Mouse (Mus musculus) urinary bladder, adult 2 months (tissue): ENCODE measurements at regions not wholly inside any gene's neighbourhood (a gene's known extent, or its start where the extent isn't known, plus 50 kb on each side); places are given as distances from the start of the nearest gene placed in this dataset.

ENCODE experiments used
- DNase-seq: peaks from one replicate; pipeline ENCODE4 v3.0.0; 2022; ENCODE audit warnings: low spot score

GRCm38 (mm10) chr14:24947084-24947483, 460.2 kb downstream of the Rps24 start:
- DNase-seq, result no peak

GRCm38 (mm10) chr14:24955891-24956410, 469.0 kb downstream of the Rps24 start:
- no peak for DNase-seq

DNA sequence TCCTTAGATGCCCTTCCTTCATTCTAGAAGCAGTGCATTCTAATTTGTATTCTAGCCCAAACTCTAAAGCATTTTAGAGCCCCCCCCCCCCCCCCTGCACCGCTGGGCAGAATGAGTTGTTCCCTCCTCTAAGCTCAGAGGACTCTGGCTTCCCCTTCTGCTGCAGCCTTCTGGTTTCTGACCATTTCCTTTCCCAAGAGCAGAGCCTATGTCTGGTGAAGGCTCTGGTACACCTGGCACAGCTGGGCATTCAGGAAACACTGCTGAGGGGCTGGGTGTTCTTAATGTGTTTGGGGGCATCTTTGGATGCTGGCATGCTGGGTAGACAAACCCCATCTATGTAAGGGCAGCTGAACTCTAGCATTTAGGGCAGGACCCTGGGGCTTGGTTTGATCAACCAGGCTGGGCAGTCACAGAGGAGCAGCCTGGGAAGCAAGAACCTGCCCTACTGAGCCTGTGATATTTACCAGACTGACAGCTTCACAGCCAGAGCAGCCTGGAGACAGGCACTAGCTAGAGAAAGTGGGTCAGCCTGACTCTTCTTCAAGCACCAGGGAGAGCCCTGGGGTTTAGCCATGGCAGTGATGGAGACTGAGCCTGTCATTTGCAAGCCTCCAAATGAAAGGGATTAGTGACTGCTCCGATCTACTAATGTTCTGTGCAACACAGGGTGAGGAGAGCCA, 469.7 kb downstream of the Rps24 start:
- DNase-seq, result no peak

GRCm38 (mm10) chr14:24957392-24957791, 470.5 kb downstream of the Rps24 start:
- DNase-seq, result no peak

GRCm38 (mm10) chr14:24958821-24959220, 471.9 kb downstream of the Rps24 start:
- DNase-seq, result no peak

DNA sequence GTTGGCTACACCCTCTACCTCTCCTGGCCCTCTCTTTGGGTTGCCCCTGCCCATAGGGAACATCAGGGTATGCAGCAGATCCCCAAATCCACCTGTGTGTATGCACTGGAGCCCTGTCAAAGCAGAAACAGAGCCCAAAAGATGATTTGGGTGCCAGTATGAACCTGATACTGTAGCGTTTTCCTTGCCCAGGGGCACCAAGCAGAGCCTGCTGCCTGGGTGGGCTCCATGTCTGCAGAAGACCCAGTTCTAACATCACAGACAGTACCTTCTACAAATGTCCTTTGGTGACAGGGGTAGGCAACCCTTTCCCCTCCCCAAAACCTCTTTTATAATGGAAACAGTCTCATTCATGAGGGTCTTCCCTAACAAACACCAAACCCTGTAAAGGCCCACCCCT, 472.5 kb downstream of the Rps24 start:
- no peak for DNase-seq

GRCm38 (mm10) chr14:24960082-24960482, 473.2 kb downstream of the Rps24 start:
- peak; percentile 29 for DNase-seq

GRCm38 (mm10) chr14:24960875-24961274, 473.9 kb downstream of the Rps24 start:
- DNase-seq, result no peak

DNA sequence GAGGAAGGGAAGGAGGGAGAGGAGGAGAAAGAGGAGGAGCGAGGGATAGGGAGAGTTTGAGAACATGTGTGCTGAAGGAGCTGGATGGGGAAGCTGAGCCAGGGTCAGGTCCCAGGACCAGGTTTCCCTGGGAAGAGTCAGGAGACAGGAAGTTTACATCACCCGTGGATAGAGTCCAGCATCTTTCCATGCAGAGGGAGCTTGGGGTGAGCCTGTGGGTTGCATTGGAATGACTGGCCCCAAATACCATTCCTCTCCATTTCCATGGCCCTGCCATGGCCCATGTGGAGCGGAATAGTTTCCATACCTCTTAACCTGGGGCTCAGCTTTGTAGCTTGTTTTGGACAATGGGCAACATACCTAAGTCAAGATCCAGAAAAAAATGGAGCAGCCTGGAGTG, 474.8 kb downstream of the Rps24 start:
- DNase-seq, result no peak

- no peak for DNase-seq
Measured at GRCm38 (mm10) chr14:24969584-24969983, 482.7 kb downstream of the Rps24 start.

DNA sequence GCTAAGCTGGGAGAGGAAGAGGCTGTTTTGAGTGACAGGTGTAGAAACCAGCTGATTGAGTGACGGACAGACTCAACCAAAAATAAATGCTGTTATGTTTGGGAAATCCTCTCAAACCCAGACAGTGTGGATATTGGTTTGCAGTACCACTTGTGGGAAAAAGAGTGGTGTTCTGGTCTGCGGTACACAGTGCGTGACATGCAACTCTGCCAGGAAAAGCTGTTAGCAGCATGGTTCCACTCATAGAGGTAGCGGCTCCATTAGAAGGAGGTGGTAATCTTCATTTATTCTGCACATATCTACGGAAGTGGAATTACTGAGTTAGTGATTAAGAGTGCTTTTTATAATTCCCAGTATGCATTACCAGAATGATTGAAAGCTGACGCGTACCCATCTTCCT, 485.4 kb downstream of the Rps24 start:
- no peak for DNase-seq

DNA sequence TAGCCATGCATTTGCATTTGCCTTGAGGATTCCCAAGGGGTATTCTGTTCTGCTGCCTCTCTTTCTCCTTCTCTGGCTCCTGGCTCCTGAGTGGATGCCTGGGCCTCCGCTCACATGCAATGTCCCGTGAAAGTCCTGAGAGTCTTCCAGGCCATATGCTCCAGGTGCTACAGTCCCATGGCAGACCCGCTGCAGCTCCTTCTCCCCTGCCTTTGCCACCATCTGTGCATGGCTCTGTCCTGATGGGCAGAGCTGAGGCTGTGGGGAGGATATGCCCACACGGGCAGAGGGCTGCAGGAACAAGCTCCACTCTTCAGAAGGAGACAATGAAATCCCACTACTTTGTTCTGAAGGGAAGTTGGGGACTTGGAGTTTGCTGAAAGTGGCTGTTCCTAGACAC, 485.9 kb upstream of the Zmiz1 start:
- DNase-seq, result no peak

- no peak for DNase-seq
Measured at GRCm38 (mm10) chr14:24973591-24973990, 485.4 kb upstream of the Zmiz1 start.

DNA sequence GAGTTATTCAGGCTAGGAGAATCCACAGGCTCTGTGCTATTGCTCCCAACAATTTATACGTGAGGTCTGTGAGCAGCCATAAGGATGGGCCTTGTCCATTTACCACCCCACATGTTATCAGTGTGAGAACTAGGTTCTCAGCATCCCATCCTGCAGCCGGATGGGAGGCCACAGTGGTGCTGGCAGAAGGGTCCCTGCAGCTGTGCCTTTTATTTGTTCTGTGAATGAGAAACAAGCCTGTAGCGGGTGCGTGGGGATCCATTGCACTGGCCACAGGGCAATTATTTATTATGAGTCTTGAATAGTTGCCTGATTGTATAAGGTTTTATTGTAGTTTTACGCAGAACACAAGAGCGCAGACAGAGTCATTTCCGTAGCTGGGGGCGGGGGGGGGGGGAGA, 476.5 kb upstream of the Zmiz1 start:
- DNase-seq, result no peak

- DNase-seq, result no peak
Measured at GRCm38 (mm10) chr14:24983279-24983678, 475.7 kb upstream of the Zmiz1 start.

GRCm38 (mm10) chr14:24985806-24986359, 473.1 kb upstream of the Zmiz1 start:
- DNase-seq, result no peak

DNA sequence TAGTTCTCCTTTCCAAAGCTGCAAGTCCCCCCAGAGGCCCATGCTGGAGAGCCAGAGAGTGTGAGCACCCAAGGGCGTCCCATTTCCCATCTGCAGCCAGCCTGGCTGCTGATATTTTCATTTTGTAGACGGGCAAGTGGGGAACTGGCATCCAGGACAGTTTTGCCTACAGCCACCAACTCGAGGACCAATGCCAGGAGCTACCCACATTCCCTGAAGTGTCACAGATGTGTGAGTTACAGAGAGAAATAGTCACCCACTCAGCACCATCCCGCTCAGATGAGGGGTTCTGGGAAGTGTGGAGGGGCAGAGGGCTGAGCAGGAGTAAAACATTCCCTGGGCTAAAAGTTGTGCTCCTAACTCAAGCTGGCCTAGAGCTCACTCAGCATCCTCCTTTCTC, 472.6 kb upstream of the Zmiz1 start:
- no peak for DNase-seq

- no peak for DNase-seq
Measured at GRCm38 (mm10) chr14:24993751-24994658, 465.0 kb upstream of the Zmiz1 start.

DNA sequence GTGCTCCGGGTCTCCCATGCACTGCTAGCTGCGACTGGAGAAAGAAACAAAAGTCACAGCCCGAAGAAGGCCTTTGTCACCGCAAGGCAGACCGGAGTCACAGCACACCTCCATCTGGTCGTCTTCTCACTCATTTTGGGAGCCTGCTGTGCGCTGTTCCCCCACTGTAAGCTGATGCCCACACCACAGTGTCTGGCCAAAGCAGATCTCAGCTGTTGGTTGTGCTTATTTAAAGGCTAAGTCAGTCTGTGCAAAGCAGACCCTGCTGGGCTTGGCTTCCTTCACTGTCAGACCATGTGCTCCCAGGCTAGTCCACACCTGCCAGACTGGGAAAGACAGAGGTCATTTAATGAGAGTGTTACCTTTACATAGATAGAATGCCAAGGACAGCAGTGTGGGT, 463.8 kb upstream of the Zmiz1 start:
- no peak for DNase-seq

GRCm38 (mm10) chr14:24997786-24998509, 461.0 kb upstream of the Zmiz1 start:
- no peak for DNase-seq

GRCm38 (mm10) chr14:24999008-24999572, 459.9 kb upstream of the Zmiz1 start:
- no peak for DNase-seq
